Mouse (Mus musculus): Measurements from ENCODE around the gene Tdrd7.

Tdrd7 gene

DNA sequence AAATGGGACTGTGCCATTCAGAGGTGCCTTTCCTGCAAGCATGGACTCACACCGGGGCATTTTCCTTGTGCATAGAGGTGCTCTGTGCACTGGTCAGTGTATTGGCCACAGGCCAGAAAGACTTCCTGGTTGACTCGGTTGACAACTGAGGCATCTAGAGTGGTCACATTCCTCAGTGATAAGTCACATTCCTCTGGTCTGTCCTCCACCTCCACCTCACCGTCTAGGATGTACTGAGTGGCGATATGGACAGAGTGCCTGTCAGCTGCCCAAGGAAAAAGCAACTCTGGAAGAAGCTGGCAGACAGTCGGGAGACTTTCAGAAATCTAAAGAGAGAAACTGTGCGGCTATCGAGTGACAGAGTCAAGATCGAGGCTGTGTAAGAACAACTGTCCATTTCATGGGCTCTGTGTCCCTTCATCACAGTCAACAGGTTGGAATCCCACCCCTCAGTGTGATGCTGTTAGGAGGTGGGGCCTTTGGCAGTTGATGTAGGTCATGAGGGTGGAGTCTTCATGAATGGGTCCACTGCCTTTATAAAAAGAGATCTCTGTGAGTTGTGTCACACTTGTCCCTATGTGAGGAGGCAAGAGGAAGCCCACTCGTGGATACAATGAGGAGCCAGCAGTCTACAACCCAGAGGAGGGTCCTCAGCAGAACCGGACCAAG is at the start of gene Tdrd7:
Tdrd7 (plus strand) TSS at position 564 of the 669 bp plus-strand sequence.
- in situ Hi-C loops (cut with MboI, MseI), result no loop called here

DNA sequence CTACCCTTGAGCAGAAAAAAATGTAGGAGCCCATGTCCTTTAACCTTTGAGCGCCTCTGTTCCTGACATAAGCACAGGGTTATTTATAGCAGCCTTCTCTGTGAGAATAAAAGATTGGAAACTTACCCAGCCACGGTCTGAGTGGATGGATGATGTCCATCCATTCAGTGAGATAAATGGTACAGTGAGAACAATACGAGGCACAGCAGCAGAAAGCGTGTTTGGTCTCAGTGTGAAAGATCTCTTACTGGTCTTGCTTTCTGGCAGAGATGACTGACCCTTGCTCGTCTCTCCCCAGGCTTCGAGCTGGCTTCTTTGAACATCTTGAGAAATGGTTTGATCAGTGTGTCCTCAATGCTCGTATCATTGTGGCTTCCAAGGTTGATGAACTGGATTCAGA is 48.0 kb upstream of the Tdrd7 start:
- in situ Hi-C loops (cut with MboI, MseI), result no loop called here

DNA sequence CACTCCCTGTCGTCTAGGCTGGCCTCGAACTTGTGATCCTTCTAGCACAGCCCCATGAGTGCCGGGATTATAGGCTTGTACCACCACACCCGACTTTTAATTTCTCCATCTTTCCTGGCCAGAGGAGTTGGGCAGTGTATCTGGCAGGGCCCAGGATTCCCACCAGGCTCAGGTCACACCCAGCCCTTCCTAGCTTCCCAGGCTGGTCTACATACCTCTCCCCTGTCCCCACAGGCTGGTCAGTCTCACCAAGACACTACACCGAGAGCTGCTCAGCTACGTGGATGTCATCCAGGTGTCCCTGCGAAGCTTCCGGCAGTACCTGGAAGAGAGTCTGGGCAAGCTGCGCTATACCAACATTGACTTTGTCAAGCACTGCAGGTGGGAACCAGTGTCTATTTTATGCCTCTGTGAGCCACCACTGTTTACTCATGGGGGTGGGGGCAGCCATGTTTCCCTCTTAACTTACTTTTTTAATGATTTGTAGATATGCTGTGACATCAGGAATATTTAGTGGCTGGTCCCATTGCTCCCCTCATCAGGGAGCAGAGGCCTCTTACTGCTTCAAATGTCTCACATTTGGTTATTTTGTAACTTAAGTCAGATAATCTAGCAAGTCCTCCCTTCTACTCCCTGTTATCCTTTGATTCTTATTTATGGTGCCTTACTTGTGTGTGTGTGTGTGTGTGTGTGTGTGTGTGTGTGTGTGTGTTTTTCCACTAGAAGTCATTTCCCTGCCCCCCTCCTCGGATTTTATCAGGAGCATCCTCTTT is 43.3 kb upstream of the Tdrd7 start:
- in situ Hi-C loops (cut with MboI, MseI), result no loop called here

DNA sequence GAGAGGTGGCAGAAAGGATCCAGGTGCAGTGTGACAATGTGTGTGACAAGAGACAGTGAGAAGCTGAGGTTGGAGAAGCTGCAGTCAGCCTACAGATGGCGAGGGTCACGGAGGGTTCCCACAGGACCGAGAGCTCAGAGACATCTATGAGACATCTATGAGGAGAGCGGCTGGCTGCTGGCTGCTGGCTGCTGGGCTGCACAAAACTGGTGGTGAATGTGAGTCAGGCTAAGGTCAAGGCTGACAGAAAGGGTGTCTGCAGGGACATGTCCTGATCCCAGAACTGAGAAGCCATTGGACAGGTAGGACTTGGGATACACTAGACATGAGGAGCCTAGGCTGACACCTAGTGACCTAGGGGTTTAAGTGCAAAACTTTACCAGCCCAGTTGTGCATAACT is 41.1 kb upstream of the Tdrd7 start:
- in situ Hi-C loops (cut with MboI, MseI), result no loop called here

DNA sequence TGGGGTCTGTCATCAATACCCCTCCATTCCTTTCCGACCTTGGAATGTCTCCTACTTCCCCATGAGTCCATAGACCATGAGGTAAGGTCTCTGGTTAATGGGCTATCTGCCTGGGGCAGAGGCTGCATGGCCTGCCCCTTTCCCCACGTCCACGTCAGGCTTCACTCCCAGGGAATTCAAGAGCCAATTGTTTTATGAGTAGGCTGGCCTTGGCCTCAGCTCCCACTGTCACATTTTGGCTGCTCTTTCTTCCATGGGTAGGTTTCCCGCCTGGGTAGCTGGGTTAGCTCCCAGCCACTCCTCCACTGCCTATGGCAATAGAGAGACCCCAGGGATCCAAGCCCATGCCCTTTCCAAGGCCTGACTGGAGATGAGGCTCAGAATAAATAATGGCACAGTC is 36.6 kb upstream of the Tdrd7 start:
- in situ Hi-C loops (cut with MboI, MseI), result no loop called here

DNA sequence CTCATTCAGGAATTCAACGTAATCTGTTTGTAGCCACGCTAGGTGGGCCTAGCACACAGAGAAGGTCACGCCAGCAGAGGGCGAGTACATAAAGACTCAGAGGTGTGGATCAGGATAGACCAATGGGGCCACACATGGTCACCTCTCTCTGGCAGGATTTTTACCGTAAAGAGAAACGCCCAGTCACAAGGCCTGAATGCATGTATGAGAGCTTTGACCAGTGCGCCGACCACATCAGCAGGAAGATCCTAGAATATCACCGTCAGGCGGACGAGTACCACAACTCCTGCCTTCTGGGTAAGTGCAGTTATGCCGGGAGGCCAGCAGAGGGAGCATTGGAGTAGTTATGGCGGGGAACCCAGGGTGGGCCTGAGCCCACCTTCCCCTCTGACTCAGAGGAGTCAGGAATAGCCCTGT is 23.5 kb upstream of the Tdrd7 start:
- in situ Hi-C loops (cut with MboI, MseI), result no loop called here

DNA sequence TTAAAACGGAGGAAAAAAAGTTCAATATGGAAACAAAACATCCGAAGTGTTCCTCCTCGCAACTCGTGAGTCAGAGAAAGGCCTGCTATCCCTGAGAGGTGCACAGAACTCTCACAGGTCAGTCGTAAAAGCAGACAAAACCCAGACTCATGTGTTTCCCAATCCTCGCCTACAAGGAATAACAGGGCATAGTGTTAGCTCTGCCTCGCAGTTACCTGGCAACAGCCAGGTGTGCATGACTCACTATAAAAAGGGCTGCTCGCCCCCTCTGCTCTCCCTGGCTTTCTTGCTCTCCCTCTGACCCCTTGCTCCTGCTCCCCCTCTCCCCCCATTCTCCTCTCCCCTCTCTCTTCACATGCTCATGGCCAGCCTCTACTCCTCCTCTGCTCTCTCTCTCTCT is 17.4 kb upstream of the Tdrd7 start:
- in situ Hi-C loops (cut with MboI, MseI), result no loop called here

DNA sequence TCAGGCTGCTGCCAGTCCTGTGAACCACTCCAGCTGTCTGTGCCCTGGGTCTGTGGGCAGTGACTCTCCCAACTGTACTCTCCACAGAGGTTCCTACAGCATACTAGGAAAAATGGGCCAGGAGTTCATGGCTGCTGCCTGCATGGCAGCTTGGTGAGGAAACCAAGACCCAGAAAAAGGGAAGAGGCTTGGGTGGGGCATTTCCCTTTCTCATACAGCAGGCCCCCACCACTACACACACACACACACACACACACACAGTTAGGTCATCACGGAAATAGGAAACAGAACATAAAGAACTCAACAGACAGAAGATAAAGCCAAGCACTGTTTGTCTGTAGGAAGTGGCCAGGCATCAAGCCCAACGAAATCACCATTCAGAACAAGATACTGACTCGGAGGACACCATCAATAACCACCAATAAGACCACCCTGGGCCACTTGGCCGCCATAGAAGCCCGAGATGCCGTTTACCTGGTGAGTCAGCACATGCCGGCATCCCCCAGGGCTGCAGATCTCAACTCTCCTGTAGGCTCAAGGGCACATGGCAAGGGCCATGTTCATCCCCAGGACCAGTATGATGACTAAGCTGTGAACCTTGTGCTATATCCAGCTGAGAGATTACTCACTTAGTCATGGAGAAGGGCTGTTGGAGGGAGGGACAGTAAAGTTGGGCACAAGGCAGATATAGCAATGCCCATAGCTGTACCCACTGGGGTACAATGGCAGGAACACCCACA is 15.9 kb upstream of the Tdrd7 start:
- in situ Hi-C loops (cut with MboI, MseI), result no loop called here

DNA sequence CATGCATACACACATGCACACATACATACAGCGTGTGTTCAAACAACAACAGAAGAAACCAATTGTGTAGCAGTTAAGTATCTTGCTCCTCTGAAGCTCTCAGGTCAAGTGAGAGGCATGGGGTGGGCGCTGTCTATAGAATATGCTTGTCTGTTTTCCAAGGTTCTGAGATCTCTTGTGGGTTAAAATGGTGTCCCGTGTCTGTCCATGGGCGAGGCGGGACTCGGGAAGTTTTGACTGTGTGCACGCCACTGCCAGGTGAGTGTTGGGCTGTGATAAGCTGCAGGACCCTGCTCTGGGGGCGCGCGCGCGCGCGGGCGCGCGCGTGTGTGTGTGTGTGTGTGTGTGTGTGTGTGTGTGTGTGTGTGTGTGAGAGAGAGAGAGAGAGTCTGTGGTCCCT is 13.3 kb upstream of the Tdrd7 start:
- in situ Hi-C loops (cut with MboI, MseI), result loop anchor here (10.0 kb wide), 1 partner anchor 173 kb away; no protein-coding TSS in a partner anchor

DNA sequence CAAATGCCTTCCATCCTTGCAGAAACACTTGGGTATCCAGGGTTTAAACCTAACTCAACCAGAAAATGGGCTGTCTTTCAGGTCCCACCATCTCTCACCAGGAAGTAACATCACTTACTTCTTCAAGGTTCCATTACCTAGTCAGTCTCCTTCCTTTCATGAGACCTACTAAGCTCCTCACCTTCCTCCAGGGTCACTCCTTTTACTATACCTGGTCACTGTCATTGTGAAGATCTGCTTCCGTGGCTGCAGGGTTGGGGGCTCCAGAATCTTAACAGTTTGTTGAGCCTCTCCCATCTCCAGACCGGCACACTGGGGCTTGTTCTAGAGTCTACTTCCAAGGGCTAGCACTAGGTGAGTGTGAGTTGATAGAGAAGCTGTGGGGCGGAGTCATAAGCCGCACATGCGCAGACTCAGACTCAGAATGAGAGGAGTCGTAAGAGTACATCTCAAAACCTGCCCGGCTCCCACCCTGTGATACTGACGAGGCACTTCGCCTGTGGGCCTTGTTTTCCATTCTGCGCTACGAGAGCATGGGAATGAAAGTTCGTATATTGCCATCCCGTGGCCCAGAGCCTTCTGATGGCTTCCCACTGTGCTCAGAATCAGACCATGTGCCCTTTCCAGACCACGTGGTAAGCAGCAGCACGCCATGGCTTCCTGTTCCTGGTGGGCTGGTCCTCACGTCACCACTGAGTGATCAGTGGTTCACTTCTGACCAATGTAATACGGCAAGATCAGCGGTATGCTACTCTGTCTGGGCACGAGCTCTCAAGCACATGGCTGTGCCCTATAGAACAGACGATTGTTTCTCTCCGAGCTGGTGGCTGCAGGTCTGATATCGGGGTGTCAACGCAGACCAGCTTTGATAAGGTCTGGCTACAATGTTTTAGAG is 11.9 kb upstream of the Tdrd7 start:
- in situ Hi-C loops (cut with MboI, MseI), result loop anchor here (10.0 kb wide), 1 partner anchor 172 kb away; no protein-coding TSS in a partner anchor

DNA sequence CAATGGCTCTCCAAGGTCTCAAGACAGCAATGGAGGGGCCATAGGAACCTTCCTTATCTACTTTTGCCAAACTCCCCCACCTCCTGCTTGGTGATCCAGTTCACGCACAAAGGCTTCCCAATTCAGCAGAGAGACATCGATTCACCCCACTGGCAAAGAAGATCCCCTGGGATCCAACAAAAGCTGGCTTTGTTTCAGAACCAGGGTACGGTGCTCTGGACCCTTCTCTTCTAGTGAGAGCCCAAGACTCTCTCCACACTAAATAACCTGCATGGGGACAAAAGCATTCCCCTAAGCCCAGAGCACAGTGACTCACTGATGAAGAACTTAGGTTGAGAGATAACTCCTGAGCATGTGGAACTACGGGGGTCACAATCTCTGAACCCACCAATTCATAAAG is 9.9 kb upstream of the Tdrd7 start:
- in situ Hi-C loops (cut with MboI, MseI), result loop anchor here (10.0 kb wide), 1 partner anchor 170 kb away; no protein-coding TSS in a partner anchor

DNA sequence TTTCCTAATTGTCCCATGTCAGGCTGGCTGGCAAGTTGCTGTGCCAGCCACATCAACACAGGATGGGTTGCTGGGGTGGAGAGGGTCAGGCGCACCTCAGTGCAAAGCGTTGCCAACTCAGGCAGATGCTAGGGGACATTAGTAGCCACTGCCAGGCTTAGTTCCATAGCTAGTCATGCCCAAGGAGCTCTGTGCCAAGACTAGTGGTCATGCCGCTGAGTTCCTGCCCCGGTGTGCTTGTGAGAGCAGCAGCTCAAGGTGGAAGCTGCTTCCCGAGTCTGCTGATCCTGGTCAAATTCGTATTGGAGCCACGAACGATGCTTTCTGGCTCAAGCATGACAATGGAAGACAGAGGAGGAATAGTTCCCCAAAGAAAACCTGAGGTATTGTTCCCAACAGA is 9.0 kb upstream of the Tdrd7 start:
- in situ Hi-C loops (cut with MboI, MseI), result loop anchor here (10.0 kb wide), 1 partner anchor 169 kb away; no protein-coding TSS in a partner anchor

DNA sequence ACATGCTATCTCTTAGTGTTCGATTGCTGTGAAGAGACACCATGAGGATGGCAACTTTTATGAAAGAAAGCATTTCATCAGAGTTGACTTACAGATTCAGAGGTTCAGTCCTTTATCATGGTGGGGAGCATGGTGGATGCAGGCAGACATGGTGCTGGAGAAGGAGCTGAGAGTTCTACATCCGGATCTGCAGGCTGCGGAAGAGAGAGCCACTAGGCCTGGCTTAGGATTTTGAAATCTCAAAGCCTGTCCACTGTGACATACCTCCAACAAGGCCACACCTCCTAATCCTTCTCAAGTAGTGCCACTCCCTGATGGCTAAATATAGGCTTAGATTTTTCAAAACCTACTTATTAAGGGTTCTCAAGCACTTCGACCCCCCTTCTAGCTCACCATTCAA is 8.4 kb upstream of the Tdrd7 start:
- in situ Hi-C loops (cut with MboI, MseI), result loop anchor here (10.0 kb wide), 1 partner anchor 168 kb away; no protein-coding TSS in a partner anchor

DNA sequence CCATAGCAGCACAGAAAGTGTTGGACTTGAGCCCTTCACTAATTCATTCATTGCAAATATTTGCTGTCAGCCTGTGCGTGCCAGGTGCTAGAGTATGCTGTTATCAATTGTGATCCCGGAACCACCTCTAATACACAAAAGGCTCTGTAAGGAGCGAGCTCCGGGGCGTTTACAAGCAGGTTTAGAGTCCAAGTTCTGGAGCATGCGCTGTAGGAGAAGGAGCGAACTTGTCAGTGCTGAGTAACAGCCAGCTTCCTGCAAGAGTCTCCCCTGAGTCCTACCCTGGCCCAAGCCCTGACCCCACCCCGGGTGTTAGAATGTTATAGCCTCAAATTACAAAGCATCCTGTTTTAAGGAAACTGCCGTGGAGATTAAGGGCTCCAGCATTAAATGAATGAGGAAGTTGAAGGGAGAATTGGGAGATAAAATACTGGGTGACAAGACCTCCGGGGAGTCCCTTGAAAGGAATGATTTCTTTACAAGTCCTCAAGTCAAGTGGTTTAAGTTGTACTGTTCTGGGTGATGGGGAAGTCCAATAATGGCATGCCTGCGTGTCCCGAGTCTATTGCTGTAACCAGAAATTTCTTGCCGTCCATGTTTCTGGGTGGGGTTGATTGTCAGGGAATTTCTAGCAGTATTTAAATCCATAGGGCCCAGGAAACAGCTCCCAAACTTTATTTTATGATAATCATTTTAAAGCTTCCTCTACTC is 758 bp downstream of the Tdrd7 start:
- in situ Hi-C loops (cut with MboI, MseI), result no loop called here

DNA sequence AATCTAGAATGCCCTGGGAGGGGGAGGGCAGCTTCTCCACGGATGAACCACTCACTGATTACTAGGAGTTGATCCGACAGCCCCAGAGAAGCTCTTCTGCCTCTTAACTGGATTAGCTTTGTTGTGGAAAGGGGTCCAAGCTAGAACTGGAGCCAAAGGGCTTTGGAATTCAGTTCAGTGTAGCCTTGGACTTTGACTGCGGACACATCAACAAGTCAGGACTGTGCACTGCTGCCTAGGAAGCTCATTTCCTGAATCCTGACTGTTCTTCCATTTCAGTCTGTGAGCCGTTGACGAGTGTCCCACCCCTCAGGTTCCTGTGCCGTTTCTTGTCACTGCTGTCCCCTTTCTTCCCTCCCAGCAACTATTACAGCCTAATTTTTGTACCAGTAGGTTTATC is 1.6 kb downstream of the Tdrd7 start:
- in situ Hi-C loops (cut with MboI, MseI), result no loop called here

DNA sequence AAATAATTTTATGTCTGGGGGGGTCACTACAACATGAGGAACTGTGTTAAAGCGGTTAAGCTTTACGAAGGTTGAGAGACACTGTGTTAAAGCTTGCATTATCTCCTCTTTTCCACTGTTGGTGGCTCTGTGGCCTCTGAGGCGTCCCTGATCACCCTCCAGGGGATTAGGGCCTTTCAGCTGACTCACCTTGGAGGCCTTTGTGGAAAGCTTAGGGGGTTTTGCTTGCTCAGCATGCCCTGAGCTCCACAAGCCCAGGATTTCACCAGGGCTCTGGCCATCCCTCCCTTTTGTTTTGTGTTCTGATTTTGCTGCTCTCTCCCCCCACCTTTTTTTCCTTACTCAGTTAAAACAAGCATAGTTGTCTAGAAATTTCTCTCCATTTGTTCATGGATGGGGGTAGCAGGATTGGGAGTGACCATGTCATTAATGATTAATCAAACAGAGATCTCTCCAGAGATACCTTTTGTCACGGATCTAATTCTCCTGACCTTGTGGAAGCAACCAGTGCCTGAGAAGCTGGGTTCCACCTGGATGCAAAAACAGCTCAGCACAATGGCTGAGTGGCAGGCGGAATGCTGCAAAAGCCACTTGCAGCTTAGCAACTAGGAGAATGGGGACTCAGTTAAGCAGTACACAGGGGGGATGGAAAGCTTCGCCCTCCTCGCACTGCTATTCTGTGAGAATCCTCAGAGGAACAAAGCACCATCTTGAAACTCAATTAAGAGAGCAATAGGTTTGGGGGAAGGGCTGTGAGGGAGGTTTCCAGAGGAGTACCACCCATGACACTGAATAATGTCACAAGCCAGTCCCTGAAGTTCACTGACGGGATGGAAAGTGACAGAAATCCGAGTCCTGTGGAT is 2.6 kb downstream of the Tdrd7 start:
- in situ Hi-C loops (cut with MboI, MseI), result no loop called here

DNA sequence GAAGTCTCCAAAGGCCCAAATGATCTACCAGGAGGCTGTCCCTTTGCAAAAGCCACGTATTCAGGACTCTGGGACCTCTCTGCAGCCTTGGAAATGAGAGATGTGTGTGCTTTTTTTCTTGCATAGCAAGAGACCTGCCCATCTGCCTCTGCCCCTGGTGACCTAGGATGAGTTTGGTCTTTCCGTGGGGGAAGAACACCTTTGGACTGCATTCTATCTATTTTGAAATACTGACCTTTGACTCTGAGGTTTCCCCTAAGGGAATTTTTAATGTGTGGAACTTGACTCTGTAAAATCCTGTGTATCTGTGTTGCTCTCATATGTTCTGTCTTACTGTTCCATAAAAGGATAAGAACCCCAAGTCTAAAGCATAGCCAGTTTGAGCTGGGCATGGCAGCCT is 3.9 kb downstream of the Tdrd7 start:
- in situ Hi-C loops (cut with MboI, MseI), result no loop called here

DNA sequence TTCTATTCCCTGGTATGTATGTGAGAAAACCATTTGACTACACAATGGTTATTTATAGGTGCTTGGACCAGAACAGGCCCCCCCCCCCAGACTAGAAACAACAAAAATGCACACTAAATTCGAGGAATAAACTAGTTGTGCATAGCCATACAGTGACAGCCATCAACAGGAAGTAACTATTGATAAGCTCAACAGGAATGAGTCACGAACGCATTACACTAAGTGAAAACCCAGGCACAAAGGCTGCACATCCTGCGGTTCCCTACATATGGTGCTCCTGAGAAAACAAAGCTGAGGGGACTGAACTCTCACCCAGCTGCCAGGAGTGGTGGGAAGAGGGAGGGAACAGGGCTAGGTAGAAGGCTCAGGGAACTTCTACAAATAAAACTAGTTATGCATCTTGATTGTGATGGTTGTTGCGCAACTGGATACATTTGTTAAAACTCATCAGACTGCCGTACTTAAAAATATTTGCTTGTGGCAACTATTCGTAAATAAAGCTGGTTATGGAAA is 5.0 kb downstream of the Tdrd7 start:
- in situ Hi-C loops (cut with MboI, MseI), result no loop called here

DNA sequence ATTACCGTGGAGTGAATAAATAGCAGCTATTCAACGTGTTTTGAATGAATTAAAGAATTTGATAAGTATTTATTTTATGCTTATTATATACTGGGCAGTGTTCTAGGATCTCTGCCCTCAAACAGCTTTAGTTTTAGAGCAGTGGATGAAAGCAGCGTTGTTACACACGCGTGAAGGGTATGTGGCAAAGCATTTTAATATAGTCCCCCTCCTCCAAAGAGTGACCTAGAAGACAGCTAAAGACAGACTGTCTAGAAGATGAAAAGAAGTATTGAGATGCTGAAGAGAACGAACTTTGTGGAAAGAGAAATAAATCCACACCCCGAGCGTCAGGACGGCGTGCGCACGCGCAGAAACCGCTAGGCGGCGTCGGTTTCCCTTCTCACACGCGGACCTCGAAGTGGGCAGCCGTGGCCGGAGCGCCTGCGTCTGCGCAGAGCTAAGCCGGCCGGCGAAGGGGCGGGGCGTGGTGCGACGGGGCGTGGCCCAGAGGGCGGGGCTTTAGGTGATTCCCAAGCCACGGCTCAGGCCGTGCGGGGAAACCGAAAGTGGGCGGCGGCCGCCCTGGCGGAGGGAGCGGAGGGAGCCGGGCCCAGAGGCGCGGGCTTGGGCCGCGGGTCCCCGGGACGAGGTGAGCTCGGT is 6.8 kb downstream of the Tdrd7 start:
- in situ Hi-C loops (cut with MboI, MseI), result no loop called here
